Mouse (Mus musculus): ENCODE results near the gene Tmem119.

GRCm38 (mm10) chr5:113782624-113783023 is 17.7 kb downstream of the Tmem119 start:
- TF ChIP-seq CTCF (IDR thresholded peaks at IDR 0.05; ENCODE audit: borderline replicate concordance, insufficient read depth, low read length), result no peak
- no peak; the same call in 1 of the 2 replicates for TF ChIP-seq POLR2A (IDR thresholded peaks at IDR 0.05; ENCODE audit: low read depth, low read length)

Data from embryonic fibroblast, embryonic 13.5 days (primary cell).